Mouse (Mus musculus) heart, postnatal 0 days (tissue): Measurements from ENCODE around the gene Cntnap4.

Experiments
- CTCF ChIP-seq: IDR thresholded peaks from 2 replicates; pipeline ENCODE4 v1.5.1; 2016; ENCODE audit warnings: antibody characterized with exemption, control low read depth, low read depth
- EP300 ChIP-seq: IDR thresholded peaks from 2 replicates; pipeline ENCODE4 v1.6.1; 2016; ENCODE audit warnings: antibody characterized with exemption, low read depth

DNA sequence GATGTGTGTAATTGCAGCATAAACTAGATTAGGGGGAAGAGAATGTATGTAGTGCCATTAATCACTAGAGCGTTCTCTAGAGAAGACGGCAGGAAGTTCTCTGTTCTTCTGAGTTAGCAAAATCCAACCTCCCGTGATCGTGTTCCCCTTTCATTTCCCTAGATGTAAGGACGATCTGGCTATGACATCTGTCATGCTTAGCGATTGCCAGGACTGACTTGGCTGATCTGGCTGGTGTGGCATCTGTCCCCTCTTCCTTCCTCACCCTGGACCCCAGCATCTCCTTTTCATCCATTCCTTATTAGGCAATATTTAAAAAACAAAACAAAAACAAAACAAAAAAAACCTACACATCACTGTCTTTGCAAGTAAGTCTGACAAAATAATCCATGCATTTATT is 11.6 kb downstream of the Cntnap4 start:
- no peak for TF ChIP-seq EP300
- no peak for TF ChIP-seq CTCF
